Mouse (Mus musculus): ENCODE measurements around the gene Nfrkb. TPM values are rescaled to one million over a fixed set of nuclear protein-coding genes. Genes with fewer than 3 reads are reported as not detected.
A peak's percentile ranks its signal among the peaks of the same experiment; 100 is the strongest.

The Nfrkb gene
- polyA plus RNA-seq, 1 experiment from 2014 or later, result 38.2 TPM

GRCm38 (mm10) chr9:31449145-31449772, 63.3 kb downstream of the Nfrkb start:
- no peak overlapping the region for H3K27ac ChIP-seq (ENCODE audit: low read length)
- 82% methylated on average over 7 of the region's 7 CpGs for WGBS
- ATAC-seq (ENCODE audit: insufficient number of reproducible peaks, insufficient read depth, low FRiP score, low read depth), result no peak

GRCm38 (mm10) chr9:31452166-31452565, 66.2 kb downstream of the Nfrkb start:
- H3K27ac ChIP-seq (ENCODE audit: low read length), result no peak overlapping the region
- H3K4me2 ChIP-seq (replicated peaks; ENCODE audit: low read depth, low read length), result no peak overlapping the region
- H3K9me3 ChIP-seq (ENCODE audit: control insufficient read depth, low read depth, low read length), result no peaks in the 10 kb centered on the region
- WGBS, result 22% methylated on average over 10 of the region's 10 CpGs
- H3K9ac ChIP-seq (replicated peaks; ENCODE audit: low read depth, low read length), result no peak overlapping the region
- H3K4me3 ChIP-seq (ENCODE audit: low read depth, low read length), result no peak overlapping the region
- H3K36me3 ChIP-seq (ENCODE audit: control insufficient read depth, insufficient read depth, low read length), result no peaks in the 10 kb centered on the region
- H3K27me3 ChIP-seq (ENCODE audit: control insufficient read depth, insufficient read depth, low read length), result no peaks in the 10 kb centered on the region
- no peak for ATAC-seq (ENCODE audit: insufficient number of reproducible peaks, insufficient read depth, low FRiP score, low read depth)
- H3K4me1 ChIP-seq (ENCODE audit: control insufficient read depth, insufficient read depth, low read length), result no peaks in the 10 kb centered on the region

More at GRCm38 (mm10) chr9:31449145-31449772, 63.3 kb downstream of the Nfrkb start:
- no peaks in the 10 kb centered on the region for H3K4me1 ChIP-seq (ENCODE audit: control insufficient read depth, insufficient read depth, low read length)
- H3K27me3 ChIP-seq (ENCODE audit: control insufficient read depth, insufficient read depth, low read length), result no peaks in the 10 kb centered on the region
- H3K9me3 ChIP-seq (ENCODE audit: control insufficient read depth, low read depth, low read length), result no peaks in the 10 kb centered on the region
- H3K36me3 ChIP-seq (ENCODE audit: control insufficient read depth, insufficient read depth, low read length), result no peaks in the 10 kb centered on the region
- no peak overlapping the region for H3K4me2 ChIP-seq (replicated peaks; ENCODE audit: low read depth, low read length)
- no peak overlapping the region for H3K4me3 ChIP-seq (ENCODE audit: low read depth, low read length)
- no peak overlapping the region for H3K9ac ChIP-seq (replicated peaks; ENCODE audit: low read depth, low read length)

GRCm38 (mm10) chr9:31454356-31454755, 68.4 kb downstream of the Nfrkb start:
- Histone ChIP-seq H3K4me3 (ENCODE audit: low read depth, low read length) (no peak overlapping the region), H3K27me3 (ENCODE audit: control insufficient read depth, insufficient read depth, low read length) (no peaks in the 10 kb centered on the region), H3K9ac (replicated peaks; ENCODE audit: low read depth, low read length) (no peak overlapping the region), H3K4me2 (replicated peaks; ENCODE audit: low read depth, low read length) (no peak overlapping the region), H3K36me3 (ENCODE audit: control insufficient read depth, insufficient read depth, low read length) (no peaks in the 10 kb centered on the region), H3K27ac (ENCODE audit: low read length) (no peak overlapping the region), H3K4me1 (ENCODE audit: control insufficient read depth, insufficient read depth, low read length) (no peaks in the 10 kb centered on the region), H3K9me3 (ENCODE audit: control insufficient read depth, low read depth, low read length) (no peaks in the 10 kb centered on the region)
- ATAC-seq (ENCODE audit: insufficient number of reproducible peaks, insufficient read depth, low FRiP score, low read depth), result no peak
- WGBS, result 41% methylated on average over 1 of the region's 1 CpGs

GRCm38 (mm10) chr9:31463190-31463589, 77.2 kb downstream of the Nfrkb start:
- H3K9me3 ChIP-seq (ENCODE audit: control insufficient read depth, low read depth, low read length), result no peaks in the 10 kb centered on the region
- ATAC-seq (ENCODE audit: insufficient number of reproducible peaks, insufficient read depth, low FRiP score, low read depth), result no peak
- no peak overlapping the region for H3K4me3 ChIP-seq (ENCODE audit: low read depth, low read length)
- no peak overlapping the region for H3K27ac ChIP-seq (ENCODE audit: low read length)
- no peaks in the 10 kb centered on the region for H3K36me3 ChIP-seq (ENCODE audit: control insufficient read depth, insufficient read depth, low read length)
- H3K4me2 ChIP-seq (replicated peaks; ENCODE audit: low read depth, low read length), result peak overlapping the region; percentile 40; the same call in 1 of the 2 replicates
- H3K27me3 ChIP-seq (ENCODE audit: control insufficient read depth, insufficient read depth, low read length), result 0 out of 2 replicates have a peak, but pooled peaks cover 8% of the 10 kb centered on the region
- WGBS, result 46% methylated on average over 9 of the region's 9 CpGs
- no peak overlapping the region for H3K9ac ChIP-seq (replicated peaks; ENCODE audit: low read depth, low read length)
- no peaks in the 10 kb centered on the region for H3K4me1 ChIP-seq (ENCODE audit: control insufficient read depth, insufficient read depth, low read length)

GRCm38 (mm10) chr9:31463692-31464474, 77.9 kb downstream of the Nfrkb start, which contains the start of gene Tmem45b:
Tmem45b (minus strand) TSS chr9:31464462.
- Histone ChIP-seq H3K27me3 (ENCODE audit: control insufficient read depth, insufficient read depth, low read length) (0 out of 2 replicates have a peak, but pooled peaks cover 8% of the 10 kb centered on the region), H3K4me3 (ENCODE audit: low read depth, low read length) (peak within 1 kb of the TSS; percentile 21), H3K9me3 (ENCODE audit: control insufficient read depth, low read depth, low read length) (no peaks in the 10 kb centered on the region), H3K4me1 (ENCODE audit: control insufficient read depth, insufficient read depth, low read length) (no peaks in the 10 kb centered on the region), H3K36me3 (ENCODE audit: control insufficient read depth, insufficient read depth, low read length) (no peaks in the 10 kb centered on the region), H3K9ac (replicated peaks; ENCODE audit: low read depth, low read length) (no peak within 1 kb of the TSS; the same call in 1 of the 2 replicates), H3K4me2 (replicated peaks; ENCODE audit: low read depth, low read length) (peak within 1 kb of the TSS; percentile 40), H3K27ac (ENCODE audit: low read length) (no peak within 1 kb of the TSS)
- 4% methylated on average over 33 of the region's 33 CpGs for WGBS
- 0 out of 2 replicates have a peak, but pooled peaks have one; percentile 56 for ATAC-seq (ENCODE audit: insufficient number of reproducible peaks, insufficient read depth, low FRiP score, low read depth)

Other genes starting within 250 kb of the Nfrkb start
- 292 and 302 TPM in 2 replicates for gene Aplp2, start 174.4 kb upstream of the Nfrkb start, polyA plus RNA-seq (2014; fragmentation: Nextera tagmentation; extraction: Ambion mirVana)
- 7.1 and 7.8 TPM in 2 replicates for gene Prdm10, start 105.7 kb upstream of the Nfrkb start, polyA plus RNA-seq (2014; fragmentation: Nextera tagmentation; extraction: Ambion mirVana)
- gene Tmem45b, start 78.3 kb downstream of the Nfrkb start, polyA plus RNA-seq (2014; fragmentation: Nextera tagmentation; extraction: Ambion mirVana), result 10.3 and 16.0 TPM in 2 replicates